12 mouse cellular contexts compared by ENCODE assay signal in genomic region chr6:91209780-91210179, GRCm38 (mm10). TPM values are rescaled to one million over a fixed set of nuclear protein-coding genes. Genes with fewer than 3 reads are reported as not detected.
DNase-seq lines count a peak whose midpoint lies in the region; ATAC-seq and TF ChIP-seq lines count a peak whose summit lies in the region.
"Had no signal": no experiment of that assay in that cellular context is flagged by ENCODE, and none has a peak within 500 bp of the region (broad histone marks: within the 10 kb centered on the region; RNA-seq: fewer than 3 reads in every experiment).

No protein-coding gene starts in this region.

- WGBS in hindbrain, embryonic 11.5 days = 0% methylated on average over 2 of the region's 2 CpGs
- WGBS in hindbrain, embryonic 13.5 days = 6% methylated on average over 2 of the region's 2 CpGs
- 0% methylated on average over 2 of the region's 2 CpGs for WGBS in midbrain, embryonic 14.5 days
- WGBS in midbrain, postnatal 0 days = 13% methylated on average over 2 of the region's 2 CpGs
- 0% methylated on average over 2 of the region's 2 CpGs for WGBS in embryonic facial prominence, embryonic 14.5 days
- 3% methylated on average over 2 of the region's 2 CpGs for WGBS in limb, embryonic 14.5 days

- TF ChIP-seq CTCF in midbrain, postnatal 0 days (IDR thresholded peaks at IDR 0.05) = no peak

- no peak overlapping the region for H3K4me2 ChIP-seq in hindbrain, embryonic 11.5 days (replicated peaks; ENCODE audit: low read depth, low read length)
- no peak overlapping the region for H3K4me2 ChIP-seq in hindbrain, embryonic 13.5 days
- H3K4me2 ChIP-seq in midbrain, embryonic 14.5 days (ENCODE audit: low read length) = no peak overlapping the region
- H3K4me2 ChIP-seq in midbrain, postnatal 0 days (ENCODE audit: low read depth, low read length, poor library complexity, severe bottlenecking) = no peak overlapping the region
- H3K4me2 ChIP-seq in embryonic facial prominence, embryonic 14.5 days (ENCODE audit: low read depth, low read length) = no peak overlapping the region
- no peak overlapping the region for H3K4me2 ChIP-seq in limb, embryonic 14.5 days (replicated peaks; ENCODE audit: low read depth, low read length, severe bottlenecking)

- DNase-seq in hindbrain, embryonic 11.5 days (ENCODE audit: low spot score) = no peak
- DNase-seq in midbrain, embryonic 14.5 days = no peak
- DNase-seq in midbrain, postnatal 0 days (ENCODE audit: low spot score) = no peak
- peak; percentile 43 for DNase-seq in embryonic facial prominence, embryonic 14.5 days (ENCODE audit: low spot score)
- DNase-seq in limb, embryonic 14.5 days (ENCODE audit: low spot score) = no peak
- no peak for DNase-seq in gastrocnemius, postnatal 4 days (ENCODE audit: low spot score in 2 of 2)
- no peak for DNase-seq in spleen, postnatal 10 days (ENCODE audit: low spot score in 2 of 2)
- DNase-seq: kidney, postnatal 10 days; liver, postnatal 0 days; thymus, postnatal 36 days had no signal

- H3K36me3 ChIP-seq in hindbrain, embryonic 11.5 days (ENCODE audit: control insufficient read depth, insufficient read depth, low read length) = no peaks in the 10 kb centered on the region
- no peaks in the 10 kb centered on the region for H3K36me3 ChIP-seq in hindbrain, embryonic 13.5 days
- no peaks in the 10 kb centered on the region for H3K36me3 ChIP-seq in midbrain, embryonic 14.5 days (ENCODE audit: control insufficient read depth, insufficient read depth, low read length)
- no peaks in the 10 kb centered on the region for H3K36me3 ChIP-seq in midbrain, postnatal 0 days (ENCODE audit: insufficient read depth, low read length)
- no peaks in the 10 kb centered on the region for H3K36me3 ChIP-seq in embryonic facial prominence, embryonic 14.5 days (ENCODE audit: control insufficient read depth, insufficient read depth, low read length)
- no peaks in the 10 kb centered on the region for H3K36me3 ChIP-seq in limb, embryonic 14.5 days (ENCODE audit: control insufficient read depth, insufficient read depth, low read length)

- no peak overlapping the region for H3K9ac ChIP-seq in hindbrain, embryonic 11.5 days (ENCODE audit: low read depth, low read length)
- H3K9ac ChIP-seq in hindbrain, embryonic 13.5 days = no peak overlapping the region
- H3K9ac ChIP-seq in midbrain, embryonic 14.5 days (replicated peaks; ENCODE audit: low read length) = no peak overlapping the region
- H3K9ac ChIP-seq in midbrain, postnatal 0 days (replicated peaks; ENCODE audit: low read length, poor library complexity, severe bottlenecking) = no peak overlapping the region
- no peak overlapping the region for H3K9ac ChIP-seq in embryonic facial prominence, embryonic 14.5 days (ENCODE audit: low read depth, low read length)
- no peak overlapping the region for H3K9ac ChIP-seq in limb, embryonic 14.5 days (ENCODE audit: low read depth, low read length, severe bottlenecking)
- H3K9ac ChIP-seq: liver, postnatal 0 days had no signal

- no peak for TF ChIP-seq POLR2A in limb, embryonic 14.5 days (IDR thresholded peaks at IDR 0.05; ENCODE audit: borderline replicate concordance, extremely low read depth, insufficient read depth, insufficient read length)

- H3K4me1 ChIP-seq in hindbrain, embryonic 11.5 days (replicated peaks; ENCODE audit: control insufficient read depth, insufficient read depth, low read length) = 0 out of 2 replicates have a peak, but pooled peaks cover 5% of the 10 kb centered on the region
- H3K4me1 ChIP-seq in hindbrain, embryonic 13.5 days (replicated peaks) = peaks cover 25% of the 10 kb centered on the region
- H3K4me1 ChIP-seq in midbrain, embryonic 14.5 days (ENCODE audit: control insufficient read depth, insufficient read depth, low read length) = peaks cover 8% of the 10 kb centered on the region; the same call in 1 of the 2 replicates
- H3K4me1 ChIP-seq in midbrain, postnatal 0 days (ENCODE audit: insufficient read depth, low read length) = no peaks in the 10 kb centered on the region
- H3K4me1 ChIP-seq in embryonic facial prominence, embryonic 14.5 days (ENCODE audit: control insufficient read depth, insufficient read depth, low read length) = peaks cover 32% of the 10 kb centered on the region
- H3K4me1 ChIP-seq in limb, embryonic 14.5 days (ENCODE audit: control insufficient read depth, insufficient read depth, low read length) = peaks cover 49% of the 10 kb centered on the region

- 0 out of 2 replicates have a peak, but pooled peaks have one; percentile 27 for ATAC-seq in hindbrain, embryonic 11.5 days (ENCODE audit: low FRiP score)
- ATAC-seq in hindbrain, embryonic 13.5 days (ENCODE audit: low FRiP score) = no peak
- ATAC-seq in midbrain, embryonic 14.5 days (ENCODE audit: low FRiP score, low TSS enrichment) = 0 out of 2 replicates have a peak, but pooled peaks have one; percentile 34
- no peak for ATAC-seq in midbrain, postnatal 0 days (ENCODE audit: low FRiP score)
- ATAC-seq in embryonic facial prominence, embryonic 14.5 days (ENCODE audit: low read depth) = 0 out of 2 replicates have a peak, but pooled peaks have one; percentile 12
- no peak for ATAC-seq in limb, embryonic 14.5 days (ENCODE audit: low FRiP score, low read depth)
- ATAC-seq: activated CD4-positive, CD25-positive, alpha-beta regulatory T cell, adult 4 months; liver, postnatal 0 days had no signal

- H3K9me3 ChIP-seq in hindbrain, embryonic 11.5 days (ENCODE audit: control insufficient read depth, low read length) = no peaks in the 10 kb centered on the region
- H3K9me3 ChIP-seq in hindbrain, embryonic 13.5 days = no peaks in the 10 kb centered on the region
- no peaks in the 10 kb centered on the region for H3K9me3 ChIP-seq in midbrain, embryonic 14.5 days (ENCODE audit: control insufficient read depth, low read length)
- H3K9me3 ChIP-seq in midbrain, postnatal 0 days (ENCODE audit: low read length) = no peaks in the 10 kb centered on the region
- no peaks in the 10 kb centered on the region for H3K9me3 ChIP-seq in embryonic facial prominence, embryonic 14.5 days (ENCODE audit: control insufficient read depth, low read length)
- no peaks in the 10 kb centered on the region for H3K9me3 ChIP-seq in limb, embryonic 14.5 days (ENCODE audit: control insufficient read depth, low read length)

- peaks cover 4% of the 10 kb centered on the region for H3K27me3 ChIP-seq in hindbrain, embryonic 11.5 days (ENCODE audit: control insufficient read depth, insufficient read depth, low read length)
- peaks cover 27% of the 10 kb centered on the region for H3K27me3 ChIP-seq in hindbrain, embryonic 13.5 days
- H3K27me3 ChIP-seq in midbrain, embryonic 14.5 days (ENCODE audit: control insufficient read depth, insufficient read depth, low read length) = no peaks in the 10 kb centered on the region
- no peaks in the 10 kb centered on the region for H3K27me3 ChIP-seq in midbrain, postnatal 0 days (ENCODE audit: insufficient read depth, low read length)
- no peaks in the 10 kb centered on the region for H3K27me3 ChIP-seq in embryonic facial prominence, embryonic 14.5 days (replicated peaks; ENCODE audit: control insufficient read depth, insufficient read depth, low read length)
- H3K27me3 ChIP-seq in limb, embryonic 14.5 days (ENCODE audit: control insufficient read depth, insufficient read depth, low read length) = no peaks in the 10 kb centered on the region

- no peak overlapping the region for H3K27ac ChIP-seq in hindbrain, embryonic 11.5 days (ENCODE audit: low read depth, low read length)
- H3K27ac ChIP-seq in hindbrain, embryonic 13.5 days = no peak overlapping the region
- no peak overlapping the region; the same call in 1 of the 2 replicates for H3K27ac ChIP-seq in midbrain, embryonic 14.5 days (replicated peaks; ENCODE audit: low read depth, low read length)
- H3K27ac ChIP-seq in midbrain, postnatal 0 days (ENCODE audit: low read depth, low read length) = no peak overlapping the region
- H3K27ac ChIP-seq in embryonic facial prominence, embryonic 14.5 days (replicated peaks; ENCODE audit: low read depth, low read length) = peak overlapping the region; percentile 59
- peak overlapping the region; percentile 76 for H3K27ac ChIP-seq in limb, embryonic 14.5 days (replicated peaks; ENCODE audit: low read depth, low read length)

- no peak overlapping the region for H3K4me3 ChIP-seq in hindbrain, embryonic 11.5 days (ENCODE audit: low read depth, low read length)
- H3K4me3 ChIP-seq in hindbrain, embryonic 13.5 days = no peak overlapping the region
- no peak overlapping the region for H3K4me3 ChIP-seq in midbrain, embryonic 14.5 days (replicated peaks; ENCODE audit: low read depth, low read length)
- H3K4me3 ChIP-seq in midbrain, postnatal 0 days (ENCODE audit: low read depth, low read length) = no peak overlapping the region
- H3K4me3 ChIP-seq in embryonic facial prominence, embryonic 14.5 days (ENCODE audit: low read depth, low read length) = no peak overlapping the region
- H3K4me3 ChIP-seq in limb, embryonic 14.5 days (replicated peaks; ENCODE audit: low read length) = no peak overlapping the region

RNA-seq across cellular contexts. Expression of gene Fbln2, which starts 2.5 kb away (rescaled TPM):
- 30.7 and 36.5 TPM in 2 replicates for polyA plus RNA-seq in hindbrain, embryonic 11.5 days (2014; fragmentation: Nextera tagmentation; extraction: Ambion mirVana)
- 27.4 and 32.0 TPM in 2 replicates for polyA plus RNA-seq in hindbrain, embryonic 13.5 days (2015; fragmentation: Nextera tagmentation; extraction: Ambion mirVana)
- polyA plus RNA-seq in midbrain, embryonic 14.5 days (2014; fragmentation: Nextera tagmentation; extraction: Ambion mirVana) = 4.8 and 12.0 TPM in 2 replicates
- total RNA-seq in midbrain, postnatal 0 days (2014; rRNA removed) = 32.0 and 33.5 TPM in 2 replicates
- 12.1 and 15.3 TPM in 2 replicates for polyA plus RNA-seq in midbrain, postnatal 0 days (2015; fragmentation: Nextera tagmentation; extraction: Ambion mirVana)
- polyA plus RNA-seq in embryonic facial prominence, embryonic 14.5 days (2014; fragmentation: Nextera tagmentation; extraction: Ambion mirVana) = 202 and 230 TPM in 2 replicates
- polyA plus RNA-seq in limb, embryonic 14.5 days (2012; rRNA removed) = 294 and 404 TPM in 2 replicates
- 219 and 254 TPM in 2 replicates for polyA plus RNA-seq in limb, embryonic 14.5 days (2014; fragmentation: Nextera tagmentation; extraction: Ambion mirVana)
- 100 to 1,000 TPM; 115 to 127 TPM for total RNA-seq in gastrocnemius, postnatal 4 days (2021)

RNA-seq across cellular contexts. Expression of gene Hdac11, which starts 53.3 kb away (rescaled TPM):
- polyA plus RNA-seq in hindbrain, embryonic 11.5 days (2014; fragmentation: Nextera tagmentation; extraction: Ambion mirVana) = 13.2 and 14.5 TPM in 2 replicates
- 33.6 and 34.2 TPM in 2 replicates for polyA plus RNA-seq in hindbrain, embryonic 13.5 days (2015; fragmentation: Nextera tagmentation; extraction: Ambion mirVana)
- polyA plus RNA-seq in midbrain, embryonic 14.5 days (2014; fragmentation: Nextera tagmentation; extraction: Ambion mirVana) = 42.1 and 50.3 TPM in 2 replicates
- 104 and 121 TPM in 2 replicates for total RNA-seq in midbrain, postnatal 0 days (2014; rRNA removed)
- polyA plus RNA-seq in midbrain, postnatal 0 days (2015; fragmentation: Nextera tagmentation; extraction: Ambion mirVana) = 55.2 and 59.1 TPM in 2 replicates
- 15.4 and 15.7 TPM in 2 replicates for polyA plus RNA-seq in embryonic facial prominence, embryonic 14.5 days (2014; fragmentation: Nextera tagmentation; extraction: Ambion mirVana)
- 43.9 and 46.0 TPM in 2 replicates for polyA plus RNA-seq in limb, embryonic 14.5 days (2012; rRNA removed)
- 18.1 and 18.5 TPM in 2 replicates for polyA plus RNA-seq in limb, embryonic 14.5 days (2014; fragmentation: Nextera tagmentation; extraction: Ambion mirVana)
- total RNA-seq in gastrocnemius, postnatal 4 days (2021) = 10 to 100 TPM; 25.0 to 25.1 TPM

Comparison
In these comparisons a context has a peak if more than half of its experiments do, and no peak if none do; other contexts are left out.
1. ATAC-seq: peak in hindbrain, embryonic 11.5 days (single experiment), midbrain, embryonic 14.5 days (single experiment) and embryonic facial prominence, embryonic 14.5 days (single experiment); none in hindbrain, embryonic 13.5 days (single experiment), midbrain, postnatal 0 days (single experiment) and limb, embryonic 14.5 days (single experiment).
2. H3K27ac ChIP-seq: peak in embryonic facial prominence, embryonic 14.5 days (single experiment) and limb, embryonic 14.5 days (single experiment); none in hindbrain, embryonic 11.5 days (single experiment), hindbrain, embryonic 13.5 days (single experiment), midbrain, embryonic 14.5 days (single experiment) and midbrain, postnatal 0 days (single experiment).